Mouse (Mus musculus) T-helper 2 cell (primary cell): ENCODE results near the gene Ppfia4.

Source experiments
- in situ Hi-C: fragments of 300-600 bp; cut with MboI, MseI; formaldehyde crosslinking; loops from one replicate; pipeline ENCODE4 v1.15.1; 2025; ENCODE audit warnings: high pct_unique_total_duplicates

The Ppfia4 gene

DNA sequence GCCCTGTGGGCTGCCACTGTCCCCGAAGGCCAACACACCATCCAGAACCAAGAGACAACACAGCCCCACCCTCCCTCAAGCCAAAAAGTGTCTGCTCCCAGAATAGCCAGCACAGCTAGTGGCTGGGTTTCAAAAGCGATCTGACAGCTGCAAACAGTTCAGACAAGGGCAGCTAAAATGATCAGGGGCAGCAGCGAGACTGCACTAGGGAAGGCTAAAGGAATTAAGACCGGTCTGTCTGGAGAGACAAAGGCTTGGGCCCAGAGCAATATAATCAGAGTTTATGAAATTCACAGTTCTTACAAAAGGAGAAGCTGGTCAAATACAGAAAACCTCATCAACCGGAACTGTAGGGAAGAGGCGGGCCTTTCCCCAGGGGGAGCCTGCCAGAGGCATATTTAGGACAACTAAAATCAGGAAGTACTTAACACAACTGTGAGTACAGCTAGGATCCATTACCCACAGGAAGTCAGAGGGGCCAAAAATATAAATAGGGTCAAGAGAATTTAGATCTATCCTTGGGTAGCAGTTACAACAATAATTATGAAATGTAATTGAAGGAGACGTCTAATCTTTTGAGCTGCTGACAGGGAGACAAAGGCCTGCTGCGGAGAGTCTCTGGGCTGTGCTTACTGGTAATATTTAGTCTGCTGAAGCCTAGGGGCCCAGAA, 30.0 kb downstream of the Ppfia4 start:
- in situ Hi-C loops = loop anchor here (10.0 kb wide), 1 partner anchor 538 kb away; no protein-coding TSS in a partner anchor

DNA sequence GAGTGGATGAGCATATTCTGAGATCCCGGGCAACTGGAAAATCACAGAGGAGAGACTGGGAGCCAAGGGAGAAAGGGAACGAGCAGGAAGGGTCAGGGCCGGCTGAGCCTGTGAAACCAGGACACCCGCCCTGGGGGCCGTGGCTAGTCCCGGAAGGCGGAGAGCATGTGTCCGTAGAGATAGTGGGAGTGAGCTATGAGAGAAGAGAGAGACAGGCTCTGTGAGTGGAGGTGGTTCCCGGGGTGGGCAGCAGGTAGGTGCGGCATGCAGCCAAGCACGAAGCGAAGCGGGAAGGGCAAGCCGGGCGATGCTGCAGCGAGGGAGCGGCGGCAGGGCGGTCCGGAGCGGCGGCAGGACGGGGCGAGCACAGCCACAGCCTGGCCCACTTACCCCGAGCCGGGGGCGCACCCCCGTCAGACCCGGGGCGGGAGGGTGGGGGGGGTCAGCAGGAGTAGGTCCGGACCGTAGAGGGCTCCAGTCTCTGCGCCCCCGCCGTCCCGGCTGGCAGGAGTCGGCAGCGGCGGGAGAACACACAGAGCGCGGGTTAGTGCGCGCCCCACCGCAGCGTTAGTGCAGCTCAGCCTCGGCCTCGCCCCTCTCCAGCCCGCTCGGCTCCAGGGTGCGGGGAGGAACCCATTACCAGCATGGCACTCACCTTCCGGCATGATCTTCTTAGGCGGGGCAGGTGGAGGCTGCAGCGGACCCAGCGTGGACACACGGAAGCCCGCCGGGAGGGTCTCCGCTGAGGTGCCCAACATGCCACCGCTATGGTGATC, 33.9 kb downstream of the Ppfia4 start:
- in situ Hi-C loops = loop anchor here (10.0 to 25.0 kb wide), 2 partner anchors 287 to 354 kb away; no protein-coding TSS in a partner anchor

DNA sequence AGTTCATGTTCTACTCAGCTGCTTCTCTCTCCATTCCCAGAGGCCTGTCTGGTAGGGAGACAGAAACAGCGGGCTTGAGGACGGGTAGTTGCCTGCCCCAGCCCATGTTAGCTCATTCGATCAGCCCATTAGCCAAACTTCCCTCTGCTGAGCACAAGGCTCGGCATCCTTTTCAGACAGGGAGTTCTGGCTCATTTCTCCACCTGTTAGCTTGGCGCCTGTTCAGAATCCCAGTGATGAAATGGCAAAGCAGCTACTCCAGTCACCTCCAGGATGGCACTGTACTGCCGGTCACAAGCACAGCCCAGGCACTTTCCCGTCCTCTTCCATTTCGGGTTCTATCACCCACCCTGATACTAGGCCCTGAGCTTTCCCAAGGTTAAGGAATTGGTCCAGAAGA, 35.5 kb downstream of the Ppfia4 start:
- in situ Hi-C loops = loop anchor here (10.0 to 25.0 kb wide), 2 partner anchors 285 to 352 kb away; no protein-coding TSS in a partner anchor

DNA sequence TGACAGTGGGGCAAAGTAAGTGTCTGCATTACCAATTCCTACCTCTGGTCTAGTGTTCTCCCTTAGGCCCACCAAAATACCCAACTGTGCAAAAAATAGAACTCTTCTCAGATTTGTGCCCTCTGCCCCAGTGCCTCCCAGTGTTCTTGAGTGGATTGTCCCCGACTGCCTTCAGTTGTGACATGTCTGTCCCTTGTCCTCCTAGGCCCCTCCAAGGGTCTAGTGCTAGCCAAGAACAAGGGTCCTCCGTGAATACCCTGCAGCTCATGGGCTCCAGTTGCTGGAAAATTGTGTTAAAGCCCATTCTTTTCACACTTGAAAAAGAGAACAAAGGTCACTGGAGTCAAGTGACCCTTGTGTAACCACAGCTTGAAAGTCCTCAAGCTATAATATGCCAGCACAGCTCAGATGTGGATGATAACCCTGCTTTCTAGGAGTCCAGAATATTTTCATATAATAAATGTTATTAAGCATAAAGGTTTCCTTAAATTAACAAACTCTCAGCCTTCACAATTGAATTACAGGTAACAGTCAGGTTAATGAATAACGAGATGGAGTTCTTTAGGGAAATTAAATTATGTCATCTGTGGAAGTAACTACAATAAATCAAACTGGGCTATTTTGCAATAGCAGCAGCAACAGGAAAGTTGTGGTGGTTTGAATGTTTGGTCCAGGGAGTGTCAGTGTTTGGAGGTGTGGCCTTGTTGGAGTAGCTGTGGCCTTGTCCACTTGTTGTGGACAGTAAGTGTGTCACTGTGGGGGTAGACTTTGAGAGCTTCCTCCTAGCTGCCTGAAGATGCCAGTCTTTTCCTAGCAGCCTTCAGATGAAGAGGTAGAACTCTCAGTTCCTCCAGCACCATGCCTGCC, 38.8 kb downstream of the Ppfia4 start:
- in situ Hi-C loops = loop anchor here (10.0 to 25.0 kb wide), 2 partner anchors 282 to 349 kb away; no protein-coding TSS in a partner anchor

DNA sequence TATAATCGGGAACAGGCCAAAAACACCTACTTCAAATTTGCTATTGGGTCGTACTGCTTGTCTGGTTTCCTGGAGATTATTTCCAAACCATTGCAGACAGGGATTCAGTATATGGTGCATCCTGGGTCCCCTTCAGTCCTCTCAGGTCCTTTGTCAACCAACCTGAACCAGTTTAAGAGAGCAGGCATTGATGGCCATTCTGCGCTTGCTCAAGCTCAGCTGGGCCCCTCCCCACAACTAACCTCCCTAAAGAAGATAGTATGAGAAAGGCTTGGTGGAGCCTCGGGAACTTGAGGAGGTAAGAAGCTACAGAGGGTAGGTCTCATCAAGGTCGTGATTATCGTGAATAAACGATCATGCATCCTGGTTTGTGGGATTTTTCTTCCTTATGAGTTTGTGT, 39.5 kb downstream of the Ppfia4 start:
- in situ Hi-C loops = loop anchor here (10.0 to 25.0 kb wide), 2 partner anchors 281 to 348 kb away; no protein-coding TSS in a partner anchor

DNA sequence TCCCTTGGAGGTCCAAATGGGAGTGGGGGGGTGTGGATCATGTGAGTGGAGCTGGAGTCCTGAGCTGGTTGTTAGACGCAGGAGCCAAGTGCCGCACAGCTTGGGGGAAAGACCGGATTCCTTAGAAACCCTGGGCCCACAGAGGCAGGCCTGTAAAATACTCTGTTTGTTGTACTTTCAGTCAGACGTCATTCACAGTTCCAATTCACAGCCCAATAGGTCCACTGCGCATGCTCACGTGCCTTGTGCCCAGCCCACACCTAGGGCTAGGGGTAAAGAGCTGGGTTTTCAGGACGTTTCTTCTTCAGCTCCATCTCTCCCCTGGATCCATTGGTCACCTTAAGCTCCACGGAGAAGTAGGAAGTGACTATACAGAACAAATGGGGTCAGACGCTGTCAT, 40.1 kb downstream of the Ppfia4 start:
- in situ Hi-C loops = loop anchor here (10.0 to 25.0 kb wide), 2 partner anchors 280 to 348 kb away; no protein-coding TSS in a partner anchor

DNA sequence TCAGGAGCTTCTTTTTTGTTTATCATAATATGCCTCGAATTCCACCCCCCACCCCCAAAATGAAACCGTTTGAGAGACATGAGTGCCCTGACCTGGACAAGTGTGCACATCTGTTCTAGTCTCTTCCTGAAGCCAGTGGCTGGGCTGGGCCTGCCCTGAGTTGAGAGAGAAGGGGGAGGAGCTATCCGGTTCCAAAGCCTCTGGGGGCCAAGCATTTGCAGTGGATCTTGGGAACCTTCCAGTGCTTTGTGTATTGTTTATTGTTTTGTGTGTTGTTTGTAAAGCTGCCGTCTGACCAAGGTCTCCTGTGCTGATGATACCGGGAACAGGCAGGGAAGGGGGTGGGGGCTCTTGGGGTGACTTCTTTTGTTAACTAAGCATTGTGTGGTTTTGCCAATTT, 40.7 kb downstream of the Ppfia4 start:
- in situ Hi-C loops = loop anchor here (10.0 to 25.0 kb wide), 2 partner anchors 280 to 347 kb away; no protein-coding TSS in a partner anchor

DNA sequence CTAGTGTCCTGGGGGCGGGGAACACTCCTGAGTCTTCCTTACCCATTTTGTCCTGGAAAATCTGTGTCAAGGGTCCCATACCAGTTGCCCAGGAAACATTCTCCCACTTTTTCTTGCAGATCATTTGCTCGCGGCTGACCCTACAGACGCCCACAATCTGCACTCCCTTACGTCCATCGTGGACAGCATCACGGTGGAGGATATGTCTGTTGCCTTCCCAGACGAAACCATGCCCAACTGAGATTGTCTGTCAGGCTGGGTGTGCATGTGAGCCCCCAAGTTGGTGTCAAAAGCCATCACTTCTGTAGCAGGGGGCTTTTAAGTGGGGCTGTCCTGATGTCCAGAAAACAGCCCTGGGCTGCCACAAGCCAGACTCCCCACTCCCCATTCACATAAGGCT, 41.2 kb downstream of the Ppfia4 start:
- in situ Hi-C loops = loop anchor here (10.0 to 25.0 kb wide), 2 partner anchors 279 to 347 kb away; no protein-coding TSS in a partner anchor

DNA sequence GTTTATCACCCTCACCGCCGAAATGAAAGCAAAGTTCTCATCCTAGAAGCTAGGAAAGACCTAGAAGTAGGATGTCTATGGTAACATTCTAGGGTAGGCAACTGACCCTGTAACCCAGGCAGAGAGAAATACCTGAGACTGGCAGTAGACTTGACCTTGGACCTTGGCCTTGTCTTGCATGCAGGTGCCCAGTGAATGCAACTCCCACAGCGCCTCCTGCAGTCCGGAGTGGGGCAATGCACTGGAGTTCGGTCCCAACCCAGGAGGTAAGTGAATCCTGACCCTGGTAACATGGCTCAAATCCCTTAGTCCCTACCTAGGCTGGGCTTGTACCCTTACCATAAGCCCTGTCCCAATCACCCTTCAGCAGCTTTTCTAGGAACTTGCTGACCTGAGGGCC, 41.8 kb downstream of the Ppfia4 start:
- in situ Hi-C loops = loop anchor here (10.0 to 25.0 kb wide), 2 partner anchors 279 to 346 kb away; no protein-coding TSS in a partner anchor

DNA sequence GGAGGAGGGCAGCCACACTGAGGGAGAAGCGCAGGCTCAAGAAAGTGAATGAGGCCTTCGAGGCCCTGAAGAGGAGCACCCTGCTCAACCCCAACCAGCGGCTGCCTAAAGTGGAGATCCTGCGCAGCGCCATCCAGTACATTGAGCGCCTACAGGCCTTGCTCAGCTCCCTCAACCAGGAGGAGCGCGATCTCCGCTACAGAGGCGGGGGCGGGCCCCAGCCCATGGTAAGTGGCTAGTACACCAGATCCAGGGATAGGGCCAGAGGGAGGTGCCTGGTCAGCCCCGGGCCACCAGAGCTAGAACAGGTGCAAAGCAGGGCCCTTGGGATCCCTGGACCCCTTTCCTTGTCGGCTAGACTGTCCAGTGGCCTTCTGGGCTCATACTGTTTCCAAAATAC, 42.4 kb downstream of the Ppfia4 start:
- in situ Hi-C loops = loop anchor here (10.0 to 25.0 kb wide), 2 partner anchors 278 to 345 kb away; no protein-coding TSS in a partner anchor

DNA sequence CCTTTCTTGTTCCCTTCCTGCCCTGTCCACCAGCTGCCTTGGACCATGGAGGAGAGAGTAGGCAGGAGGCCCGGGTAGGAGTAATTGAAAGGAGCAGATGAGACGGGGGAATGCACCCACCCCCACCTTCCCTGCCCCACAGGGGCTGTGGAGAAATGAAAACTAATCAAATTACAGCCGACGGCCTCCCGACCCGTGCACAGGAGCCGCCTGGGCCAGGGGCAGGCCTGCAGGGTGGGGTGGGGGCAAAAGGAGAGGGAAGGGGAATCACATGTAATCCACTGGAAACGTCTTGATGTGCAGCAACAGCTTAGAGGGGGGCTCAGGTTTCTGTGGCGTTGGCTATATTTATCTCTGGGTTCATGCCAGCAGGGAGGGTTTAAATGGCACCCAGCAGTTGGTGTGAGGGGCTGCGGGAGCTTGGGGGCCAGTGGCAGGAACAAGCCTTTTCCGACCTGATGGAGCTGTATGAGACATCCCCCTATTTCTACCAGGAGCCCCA, 43.1 kb downstream of the Ppfia4 start, which contains the start of gene Myog:
TSS of gene Myog (plus strand) at position 392 of the 502 bp plus-strand sequence.
- in situ Hi-C loops = loop anchor here (10.0 to 25.0 kb wide), 2 partner anchors 277 to 345 kb away; no protein-coding TSS in a partner anchor

DNA sequence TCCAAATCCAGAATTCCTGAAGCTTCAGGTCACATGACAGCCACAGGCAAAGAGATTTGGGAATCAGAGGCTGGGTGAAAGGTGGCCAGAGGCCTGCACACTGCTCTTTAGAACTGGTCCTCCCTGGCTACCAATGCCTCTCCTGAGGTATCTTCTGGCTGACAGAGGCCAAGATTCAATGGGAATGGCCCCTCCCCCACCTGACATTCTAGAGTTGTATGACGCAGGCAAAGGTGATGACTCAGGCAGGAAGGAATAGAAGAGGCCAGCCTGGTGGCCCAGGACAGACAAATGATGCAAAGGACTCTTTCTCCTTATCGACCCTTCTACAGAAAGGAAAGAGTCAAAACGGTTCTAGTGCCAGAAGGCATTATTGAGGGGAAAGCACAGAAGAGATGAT, 44.5 kb downstream of the Ppfia4 start:
- in situ Hi-C loops = loop anchor here (25.0 kb wide), 1 partner anchor 276 kb away; no protein-coding TSS in a partner anchor

DNA sequence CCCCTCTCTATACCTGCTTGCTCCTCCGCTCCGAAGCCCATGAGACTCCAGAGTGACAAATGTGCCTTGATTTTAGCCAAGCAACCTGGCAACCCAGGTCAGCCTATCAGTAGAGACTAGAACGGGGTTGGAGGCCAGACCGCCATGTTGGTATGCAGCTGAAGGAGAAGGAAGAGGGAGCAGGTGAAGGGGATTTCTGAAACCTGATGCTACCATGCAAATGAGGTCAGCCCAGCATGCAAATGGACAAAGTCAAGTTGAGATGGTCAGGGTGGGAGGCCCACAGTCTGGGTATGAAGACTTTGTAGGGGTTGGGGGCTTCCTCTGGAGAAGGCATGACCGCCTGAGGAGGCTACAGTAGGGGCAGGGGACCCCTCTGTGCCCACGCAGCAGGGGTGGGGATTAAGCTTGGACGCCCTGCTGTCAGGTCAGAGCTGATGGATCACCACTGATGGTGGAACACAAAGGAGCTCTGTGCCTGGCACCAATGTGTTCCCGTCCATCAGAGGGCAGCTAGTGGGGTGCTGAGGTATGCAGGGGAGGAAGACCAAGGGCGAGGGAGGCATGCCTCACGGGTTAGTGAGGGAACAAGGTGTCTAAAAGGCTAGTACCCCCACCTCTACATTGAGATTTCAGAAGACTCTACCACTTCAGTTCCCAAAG, 47.1 kb downstream of the Ppfia4 start:
- in situ Hi-C loops = loop anchor here (25.0 kb wide), 1 partner anchor 273 kb away; no protein-coding TSS in a partner anchor

DNA sequence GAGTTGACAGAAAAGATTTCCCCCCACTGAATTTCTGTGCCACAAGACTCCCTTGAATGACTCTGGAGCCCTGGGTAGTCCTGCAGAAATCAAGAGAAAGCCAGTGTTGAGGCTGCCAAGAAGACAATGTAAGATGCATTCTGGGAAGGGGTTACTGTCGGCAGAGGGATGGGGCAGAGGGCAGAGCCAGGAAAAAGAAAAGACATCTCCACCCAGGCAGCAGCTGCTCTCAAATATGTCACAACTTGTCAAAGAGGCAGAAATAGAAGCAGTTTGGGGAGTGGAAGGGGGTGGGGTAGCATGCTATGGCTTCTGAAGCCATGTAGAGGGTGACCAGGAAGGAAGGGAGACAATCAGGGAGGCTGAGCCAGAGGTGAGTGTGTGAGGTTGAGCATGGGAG, 49.6 kb downstream of the Ppfia4 start:
- in situ Hi-C loops = loop anchor here (25.0 kb wide), 1 partner anchor 271 kb away; no protein-coding TSS in a partner anchor

DNA sequence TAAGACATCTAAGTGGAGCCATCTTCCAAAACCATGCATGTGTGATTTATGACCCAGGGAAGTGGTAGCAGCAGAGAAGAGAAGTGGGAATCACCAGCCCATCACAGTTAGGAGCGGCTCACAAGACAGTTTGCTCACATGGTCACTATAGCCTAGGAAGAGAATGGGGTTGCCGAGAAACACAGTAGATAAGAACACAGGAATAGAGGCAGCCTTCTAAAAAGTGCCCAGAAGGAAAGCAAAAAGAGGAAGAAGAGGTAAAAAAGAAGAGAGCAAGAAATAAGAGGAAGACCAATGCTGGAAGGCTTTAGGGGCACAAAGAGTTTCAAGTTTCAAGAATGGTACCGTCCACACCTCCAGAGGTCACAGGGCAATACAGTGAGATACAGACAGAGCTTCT, 50.4 kb downstream of the Ppfia4 start:
- in situ Hi-C loops = loop anchor here (25.0 kb wide), 1 partner anchor 270 kb away; no protein-coding TSS in a partner anchor

DNA sequence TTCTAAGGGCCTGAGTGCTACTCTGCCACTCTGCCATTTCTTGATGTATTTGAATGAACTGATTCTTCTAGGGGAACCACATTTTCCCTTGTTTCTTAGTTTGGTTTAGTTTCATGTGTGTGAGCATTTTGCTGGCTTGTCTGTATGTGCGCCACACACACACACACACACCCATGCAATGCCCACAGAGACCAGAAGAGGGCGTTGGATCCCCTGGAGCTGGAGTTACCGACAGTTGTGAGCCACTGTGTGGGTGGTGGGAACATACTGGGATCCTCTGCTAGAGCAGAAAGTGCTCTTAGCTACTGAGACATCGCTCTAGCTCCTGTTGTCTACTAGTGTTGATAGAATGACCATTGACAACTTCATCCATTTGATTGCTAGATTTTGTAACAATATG, 51.2 kb downstream of the Ppfia4 start:
- in situ Hi-C loops = loop anchor here (25.0 kb wide), 1 partner anchor 269 kb away; no protein-coding TSS in a partner anchor

DNA sequence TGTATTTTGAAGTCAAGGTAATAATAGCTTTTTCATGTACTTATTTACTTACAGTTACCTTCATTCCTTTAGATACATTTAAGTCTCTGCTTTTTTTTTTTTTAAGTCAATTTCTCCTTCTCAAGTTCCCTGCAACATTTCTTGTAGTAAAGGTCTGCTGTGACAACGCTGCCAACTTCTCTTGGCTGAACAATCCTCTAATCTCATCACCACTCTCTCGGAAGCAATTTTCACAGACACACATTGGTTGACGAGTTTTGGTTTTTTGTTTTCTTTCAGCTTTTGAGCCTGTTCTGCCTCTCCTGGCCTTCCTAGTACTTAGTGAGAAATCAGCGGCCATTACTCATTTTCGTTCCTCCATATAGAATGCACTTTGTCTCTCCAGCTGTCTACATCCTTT, 52.6 kb downstream of the Ppfia4 start:
- in situ Hi-C loops = loop anchor here (25.0 kb wide), 1 partner anchor 268 kb away; no protein-coding TSS in a partner anchor

DNA sequence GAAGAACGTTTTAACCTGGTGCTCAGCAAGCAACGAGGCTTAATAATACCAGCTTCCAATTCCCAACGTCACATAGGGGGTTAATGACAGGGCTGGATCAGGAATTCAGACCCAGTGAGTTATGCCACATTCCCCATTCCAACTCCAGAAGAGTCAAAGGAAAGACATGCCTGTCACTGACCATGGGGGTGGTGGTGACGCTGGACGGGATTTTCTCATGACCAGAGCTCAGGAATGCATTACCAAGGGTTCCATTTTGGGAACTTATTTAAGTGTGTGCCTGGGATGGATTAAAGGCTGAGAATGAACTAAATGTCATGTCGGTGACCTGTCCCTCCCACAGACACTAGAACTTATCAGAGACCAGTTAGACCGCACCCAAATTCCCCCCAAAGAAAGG, 55.9 kb downstream of the Ppfia4 start:
- in situ Hi-C loops = loop anchor here (25.0 kb wide), 1 partner anchor 265 kb away; no protein-coding TSS in a partner anchor

DNA sequence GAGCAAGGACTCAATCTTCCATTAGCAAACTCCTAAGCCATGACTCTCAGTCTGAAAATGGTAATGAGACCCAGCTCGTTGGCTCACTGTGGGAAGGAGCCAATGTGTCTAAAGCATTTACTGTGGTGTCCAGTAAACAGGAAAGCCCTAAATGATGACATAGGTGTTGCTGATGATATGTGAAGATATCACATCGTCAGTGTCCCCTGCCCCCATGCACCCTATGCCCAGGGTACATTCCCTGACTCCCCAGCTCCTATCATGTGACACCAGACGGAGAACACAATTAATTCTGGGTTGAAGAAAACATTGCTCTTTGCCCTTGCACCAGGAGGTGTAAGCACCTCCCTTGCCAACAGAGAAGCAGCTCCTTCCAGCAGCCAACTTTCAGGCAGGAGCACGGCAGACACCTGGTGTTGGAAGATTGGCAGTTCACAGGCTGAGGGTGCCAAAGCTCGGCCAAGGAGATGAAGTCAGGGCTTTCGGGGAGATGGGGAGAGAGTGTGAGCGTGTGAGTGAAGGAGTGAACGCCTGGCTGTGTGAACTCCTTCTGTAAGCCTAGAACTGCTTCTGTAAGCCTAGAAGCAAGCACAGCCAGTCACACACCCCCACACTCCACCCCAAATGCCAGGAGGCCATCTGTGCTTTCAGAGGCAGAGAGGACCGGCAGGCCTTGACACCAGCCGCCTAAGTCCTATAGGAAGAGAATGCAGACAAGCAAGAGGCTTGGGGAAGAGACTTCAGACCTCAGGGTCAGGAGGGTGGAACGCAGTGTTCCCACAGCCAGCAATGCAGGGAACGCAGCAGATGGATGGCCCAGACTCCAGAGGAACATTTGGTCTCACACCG, 56.9 kb downstream of the Ppfia4 start:
- in situ Hi-C loops = loop anchor here (25.0 kb wide), 1 partner anchor 264 kb away; no protein-coding TSS in a partner anchor
